Mouse (Mus musculus) ES-Bruce4 (cell line): Measurements from ENCODE around the gene Isg20l2. TPM values are rescaled to one million over a fixed set of nuclear protein-coding genes. Genes with fewer than 3 reads are reported as not detected.

Experiments used
- H3K27ac ChIP-seq: 2 replicates; pipeline ENCODE4 v1.5.1; 2012; ENCODE audit warnings: low read length, inconsistent platforms; ENCODE audit not compliant: insufficient read depth
- H3K27me3 ChIP-seq: 2 replicates; pipeline ENCODE4 v1.6.1; 2012; ENCODE audit warnings: mild to moderate bottlenecking, low read length, inconsistent platforms; ENCODE audit not compliant: control insufficient read depth, poor library complexity, insufficient read depth, severe bottlenecking
- H3K36me3 ChIP-seq: 2 replicates; pipeline ENCODE4 v1.6.1; 2012; ENCODE audit warnings: inconsistent platforms, mild to moderate bottlenecking, low read length, moderate library complexity; ENCODE audit not compliant: control insufficient read depth, poor library complexity, insufficient read depth, severe bottlenecking
- H3K4me1 ChIP-seq: one replicate; pipeline ENCODE4 v1.8.1; 2011; ENCODE audit warnings: low read length; ENCODE audit not compliant: control insufficient read depth, insufficient read depth
- H3K4me3 ChIP-seq: 2 replicates; pipeline ENCODE4 v1.5.1; 2011; ENCODE audit warnings: low read depth, mild to moderate bottlenecking, low read length
- H3K9ac ChIP-seq: 2 replicates; pipeline ENCODE4 v1.6.1; 2012; ENCODE audit warnings: low read depth, mild to moderate bottlenecking, inconsistent platforms; ENCODE audit not compliant: poor library complexity, severe bottlenecking
- H3K9me3 ChIP-seq: replicated peaks from 2 replicates; pipeline ENCODE4 v1.6.1; 2012; ENCODE audit warnings: mild to moderate bottlenecking, low read length, inconsistent platforms; ENCODE audit not compliant: control insufficient read depth, poor library complexity, insufficient read depth, severe bottlenecking
- CTCF ChIP-seq: IDR thresholded peaks from one replicate; pipeline ENCODE4 v1.8.1; 2011; ENCODE audit warnings: low read depth, low read length
- EP300 ChIP-seq: IDR thresholded peaks from 2 replicates; pipeline ENCODE4 v1.6.1; 2011; ENCODE audit warnings: low read depth, low read length; ENCODE audit not compliant: insufficient read depth
- POLR2A ChIP-seq: IDR thresholded peaks from one replicate; pipeline ENCODE4 v1.8.1; 2011; ENCODE audit warnings: low read length; ENCODE audit not compliant: insufficient read depth
- polyA plus RNA-seq: library from polyadenylated mRNA; stranded (reverse); fragments of >200 nt; gene quantifications from 2 replicates; pipeline ENCODE4 v1.2.4, GENCODE M21; 2011; ENCODE audit warnings: low read depth; ENCODE audit not compliant: missing spikeins, insufficient read depth, insufficient read length

The Isg20l2 gene
- polyA plus RNA-seq, 1 experiment = 64.3 TPM

DNA sequence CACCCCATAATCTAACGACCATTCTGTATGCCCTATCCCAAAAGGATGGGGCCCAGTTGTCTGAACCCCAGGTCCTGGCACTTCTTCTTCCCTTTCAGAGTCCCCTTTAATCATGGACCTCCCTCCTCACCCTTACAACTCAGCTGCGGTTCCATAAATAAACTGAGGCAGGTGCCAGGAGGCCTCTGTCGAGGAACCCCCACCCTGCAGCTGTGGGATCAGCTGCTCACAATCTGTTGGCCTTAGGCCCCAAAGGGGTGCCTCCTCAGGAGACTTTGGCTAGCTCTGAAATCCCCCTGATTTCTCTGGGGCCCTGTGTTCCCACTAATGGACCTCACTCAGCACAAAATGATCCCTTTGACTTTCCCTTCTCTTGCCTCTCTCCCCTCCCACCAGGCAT is 54.0 kb downstream of the Isg20l2 start:
- TF ChIP-seq EP300 (no peak), CTCF (no peak), POLR2A (no peak)
- peaks cover 3% of the 10 kb centered on the region for H3K4me1 ChIP-seq
- H3K4me3 ChIP-seq = no peak overlapping the region
- H3K9me3 ChIP-seq = no peaks in the 10 kb centered on the region
- H3K27me3 ChIP-seq = no peaks in the 10 kb centered on the region
- H3K36me3 ChIP-seq = no peaks in the 10 kb centered on the region
- H3K27ac ChIP-seq = no peak overlapping the region
- H3K9ac ChIP-seq = no peak overlapping the region

DNA sequence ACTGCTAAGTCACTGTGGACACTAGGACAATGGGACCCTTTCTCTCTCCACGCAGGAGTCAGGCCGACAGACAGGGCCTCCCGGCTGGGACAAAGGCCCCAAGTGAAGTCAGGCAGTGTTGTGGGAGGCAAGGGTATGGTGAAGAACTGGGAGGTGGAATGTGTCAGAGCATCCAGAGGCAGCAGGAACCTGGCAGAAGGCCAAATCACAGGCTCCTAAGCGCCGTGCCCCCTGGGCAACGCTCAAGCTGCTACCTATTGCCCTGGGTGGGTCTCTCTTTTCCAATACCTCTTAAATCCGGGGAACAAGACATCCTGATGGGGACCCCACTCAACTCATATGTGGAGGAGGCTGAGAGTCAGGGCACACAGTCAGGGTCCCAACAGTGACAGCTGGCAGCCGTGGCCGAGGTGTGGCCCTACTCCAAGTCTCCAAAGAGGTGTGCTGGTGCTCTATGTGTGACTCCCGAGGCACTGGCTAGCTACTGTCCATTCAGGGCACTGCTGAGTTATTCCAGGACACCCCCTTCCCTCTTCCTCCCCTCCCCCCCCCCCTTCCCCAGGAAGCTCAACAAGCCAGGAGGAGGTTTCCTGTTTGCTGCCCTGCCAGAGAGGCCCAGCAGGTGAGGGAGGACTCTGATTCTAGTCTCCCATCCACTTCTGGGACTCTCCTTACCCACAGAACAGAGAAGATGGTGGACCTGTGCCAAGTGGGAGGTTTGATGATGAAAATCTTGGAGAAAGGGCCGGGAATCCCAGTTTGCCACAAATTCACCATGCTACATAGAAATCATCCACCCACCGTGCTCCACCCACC is 55.6 kb downstream of the Isg20l2 start:
- H3K27me3 ChIP-seq = no peaks in the 10 kb centered on the region
- no peak for TF ChIP-seq CTCF
- TF ChIP-seq EP300 = no peak
- TF ChIP-seq POLR2A = no peak
- H3K27ac ChIP-seq = no peak overlapping the region
- no peak overlapping the region for H3K4me3 ChIP-seq
- H3K9me3 ChIP-seq = no peaks in the 10 kb centered on the region
- H3K36me3 ChIP-seq = no peaks in the 10 kb centered on the region
- peaks cover 5% of the 10 kb centered on the region for H3K4me1 ChIP-seq
- no peak overlapping the region for H3K9ac ChIP-seq

DNA sequence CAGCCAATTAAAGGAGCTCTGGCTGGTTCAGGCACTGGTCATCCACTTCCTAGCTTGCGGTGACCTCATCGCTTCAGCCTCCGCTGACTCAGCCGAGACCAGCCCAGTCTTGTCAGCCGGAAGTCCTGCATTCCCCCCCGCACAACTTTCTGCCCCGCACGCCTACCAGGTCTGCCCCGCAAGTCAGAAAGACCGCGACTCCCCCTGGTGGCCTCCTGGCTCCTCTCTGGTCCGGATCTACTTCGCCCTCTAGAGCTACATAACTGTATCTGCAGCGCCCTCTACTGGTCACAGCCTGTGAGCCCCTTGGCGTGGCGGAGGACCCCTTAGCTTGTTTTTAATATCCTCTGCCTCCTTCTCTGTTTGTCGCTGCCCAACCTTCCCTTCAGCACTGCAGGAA is 56.8 kb downstream of the Isg20l2 start:
- Histone ChIP-seq H3K9me3 (no peaks in the 10 kb centered on the region), H3K36me3 (no peaks in the 10 kb centered on the region), H3K27ac (no peak overlapping the region), H3K9ac (0 out of 2 replicates have a peak overlapping the region, but pooled peaks have one; percentile 12), H3K4me1 (peaks cover 5% of the 10 kb centered on the region), H3K27me3 (no peaks in the 10 kb centered on the region), H3K4me3 (peak overlapping the region; percentile 34)
- TF ChIP-seq EP300 (peak; percentile 80; the same call in 1 of the 2 replicates), CTCF (peak; percentile 99), POLR2A (no peak)

DNA sequence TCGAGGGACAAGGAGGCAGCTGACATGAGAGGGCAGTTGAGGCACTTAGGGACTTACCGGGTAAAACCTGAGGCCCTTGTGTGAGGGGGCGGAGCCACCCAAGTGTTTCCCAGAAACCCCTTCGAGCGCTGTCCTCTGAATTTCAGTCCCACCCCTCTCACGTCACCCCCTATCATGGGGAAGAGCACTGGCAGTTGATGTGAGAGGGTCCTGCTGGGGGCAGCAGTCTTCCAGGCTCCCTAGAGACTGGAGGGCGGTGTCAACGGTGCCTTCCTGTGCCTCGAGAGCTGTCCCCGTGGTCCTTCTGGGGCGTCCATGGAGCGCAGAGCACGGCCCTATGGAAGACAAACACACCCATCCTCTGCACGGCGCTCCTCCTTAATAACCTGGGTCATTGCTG is 57.5 kb downstream of the Isg20l2 start:
- TF ChIP-seq CTCF (peak; percentile 28), POLR2A (peak; percentile 58), EP300 (0 out of 2 replicates have a peak, but pooled peaks have one; percentile 12)
- no peaks in the 10 kb centered on the region for H3K36me3 ChIP-seq
- H3K27me3 ChIP-seq = no peaks in the 10 kb centered on the region
- H3K27ac ChIP-seq = no peak overlapping the region
- H3K4me3 ChIP-seq = peak overlapping the region; percentile 45
- H3K9me3 ChIP-seq = no peaks in the 10 kb centered on the region
- peaks cover 4% of the 10 kb centered on the region for H3K4me1 ChIP-seq
- peak overlapping the region; percentile 12 for H3K9ac ChIP-seq

DNA sequence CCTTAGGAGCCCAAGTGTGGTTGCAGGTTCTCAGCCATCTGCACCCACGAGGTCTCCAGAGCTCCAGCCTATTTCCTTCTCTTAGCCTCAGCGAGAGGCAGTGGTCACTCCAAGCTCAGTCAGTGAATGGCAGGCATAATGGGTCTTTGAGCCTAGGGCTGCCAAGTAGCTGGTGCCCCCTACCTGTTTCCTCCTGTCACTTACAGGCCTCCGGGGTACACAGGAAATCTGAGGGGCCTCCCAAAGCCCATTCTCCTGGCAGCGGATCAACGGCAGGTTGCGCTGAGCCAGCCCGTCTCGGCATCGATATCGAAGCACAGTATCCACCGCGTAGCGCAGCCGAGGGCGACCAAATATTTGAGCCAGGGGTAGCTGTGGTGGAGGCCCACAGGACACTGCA is 58.0 kb downstream of the Isg20l2 start:
- TF ChIP-seq EP300 (no peak), CTCF (peak; percentile 9)
- peak overlapping the region; percentile 45 for H3K4me3 ChIP-seq
- no peaks in the 10 kb centered on the region for H3K9me3 ChIP-seq
- H3K36me3 ChIP-seq = no peaks in the 10 kb centered on the region
- no peaks in the 10 kb centered on the region for H3K27me3 ChIP-seq
- H3K9ac ChIP-seq = peak overlapping the region; percentile 12
- peaks cover 4% of the 10 kb centered on the region for H3K4me1 ChIP-seq
- H3K27ac ChIP-seq = no peak overlapping the region

DNA sequence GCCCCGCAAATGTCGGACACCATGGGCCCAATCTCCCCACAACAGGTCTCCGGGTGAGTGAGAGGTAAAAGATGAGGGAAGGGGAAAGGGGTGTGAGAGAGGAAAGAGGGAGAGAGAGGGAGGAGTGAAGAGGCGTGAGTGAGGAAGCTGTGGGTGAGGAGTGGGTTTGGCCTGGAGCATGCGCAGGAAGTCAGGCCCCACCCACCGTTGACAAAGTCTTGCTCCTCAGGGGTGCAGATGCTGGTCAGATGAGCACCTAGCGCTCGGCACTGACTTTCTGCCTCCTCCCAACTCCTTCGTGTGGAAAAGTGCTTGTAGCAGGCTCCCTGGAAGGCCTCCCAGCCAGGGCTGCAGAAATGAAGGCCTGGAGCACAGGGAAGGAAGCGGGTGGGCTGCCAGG is 59.8 kb downstream of the Isg20l2 start:
- Histone ChIP-seq H3K36me3 (no peaks in the 10 kb centered on the region), H3K9ac (no peak overlapping the region), H3K4me3 (no peak overlapping the region), H3K9me3 (no peaks in the 10 kb centered on the region), H3K4me1 (peaks cover 2% of the 10 kb centered on the region), H3K27me3 (no peaks in the 10 kb centered on the region), H3K27ac (no peak overlapping the region)
- no peak for TF ChIP-seq POLR2A
- no peak for TF ChIP-seq CTCF
- TF ChIP-seq EP300 = no peak

Other genes starting within 250 kb of the Isg20l2 start
- gene Lrrc71, start 181.7 kb upstream of the Isg20l2 start, polyA plus RNA-seq = not detected in 2 replicates
- gene Ntrk1, start 135.2 kb upstream of the Isg20l2 start, polyA plus RNA-seq = 0.26 and 0.46 TPM in 2 replicates
- 0.35 TPM in 1 of 2 replicates, not detected in the other for gene Insrr, start 133.4 kb upstream of the Isg20l2 start, polyA plus RNA-seq
- gene Pear1, start 106.0 kb upstream of the Isg20l2 start, polyA plus RNA-seq = 1.9 and 2.3 TPM in 2 replicates
- gene Sh2d2a, start 83.6 kb upstream of the Isg20l2 start, polyA plus RNA-seq = 0.18 TPM in 1 of 2 replicates, not detected in the other
- gene Prcc, start 44.7 kb upstream of the Isg20l2 start, polyA plus RNA-seq = 66.9 and 74.2 TPM in 2 replicates
- gene Hdgf, start 24.0 kb upstream of the Isg20l2 start, polyA plus RNA-seq = 508 and 526 TPM in 2 replicates
- gene Mrpl24, start 10.8 kb upstream of the Isg20l2 start, polyA plus RNA-seq = 207 and 219 TPM in 2 replicates
- 14.9 and 18.8 TPM in 2 replicates for gene Rrnad1, start 403 bp downstream of the Isg20l2 start, polyA plus RNA-seq
- gene Crabp2, start 18.4 kb downstream of the Isg20l2 start, polyA plus RNA-seq = 11.9 and 12.0 TPM in 2 replicates
- gene Nes, start 40.8 kb downstream of the Isg20l2 start, polyA plus RNA-seq = 34.5 and 36.0 TPM in 2 replicates
- 1.1 TPM in 2 replicates for gene Bcan, start 69.9 kb downstream of the Isg20l2 start, polyA plus RNA-seq
- gene Hapln2, start 97.3 kb downstream of the Isg20l2 start, polyA plus RNA-seq = not detected in 2 replicates
- 27.7 and 27.8 TPM in 2 replicates for gene Gpatch4, start 112.8 kb downstream of the Isg20l2 start, polyA plus RNA-seq
- 63.0 and 67.1 TPM in 2 replicates for gene Naxe, start 128.2 kb downstream of the Isg20l2 start, polyA plus RNA-seq
- gene Ttc24, start 148.0 kb downstream of the Isg20l2 start, polyA plus RNA-seq = not detected in 2 replicates
- gene Iqgap3, start 151.7 kb downstream of the Isg20l2 start, polyA plus RNA-seq = 28.2 and 30.9 TPM in 2 replicates
- gene Mef2d, start 212.1 kb downstream of the Isg20l2 start, polyA plus RNA-seq = 41.5 and 48.1 TPM in 2 replicates